Comparison of ENCODE assay signal across 23 mouse cellular contexts in genomic region chr6:61931622-61932021, GRCm38 (mm10).
"Had no signal": no experiment of that assay in that cellular context is flagged by ENCODE, and none has a peak within 500 bp of the region (broad histone marks: within the 10 kb centered on the region; RNA-seq: fewer than 3 reads in every experiment).

No protein-coding gene starts in this region.

- H3K4me2 ChIP-seq: heart, embryonic 11.5 days; heart, embryonic 13.5 days; heart, embryonic 15.5 days; hindbrain, embryonic 14.5 days; intestine, embryonic 15.5 days; limb, embryonic 12.5 days had no signal

- H3K4me1 ChIP-seq: heart, embryonic 13.5 days; heart, embryonic 15.5 days; intestine, embryonic 15.5 days; limb, embryonic 10.5 days; limb, embryonic 12.5 days had no signal

- DNase-seq: forebrain, postnatal 0 days; gastrocnemius, postnatal 14 days; heart, adult 2 months; heart, postnatal 14 days; heart, postnatal 36 days; kidney, adult 18-20 months; kidney, adult 8-10 months; kidney, postnatal 10 days; kidney, postnatal 25 days; kidney, postnatal 4 days; liver had no signal

- H3K4me3 ChIP-seq: heart, adult 2 months; heart, embryonic 13.5 days; heart, embryonic 15.5 days; intestine, embryonic 15.5 days; layer of hippocampus, adult 2 months; left cerebral cortex, adult 2 months; limb, embryonic 10.5 days; limb, embryonic 12.5 days had no signal

- H3K9ac ChIP-seq: forebrain, postnatal 0 days; heart, embryonic 13.5 days; heart, embryonic 15.5 days; hindbrain, embryonic 14.5 days; intestine, embryonic 15.5 days; limb, embryonic 12.5 days had no signal

- H3K36me3 ChIP-seq: heart, embryonic 13.5 days; heart, embryonic 15.5 days; intestine, embryonic 15.5 days; limb, embryonic 10.5 days; limb, embryonic 12.5 days had no signal

- ATAC-seq: forebrain, postnatal 0 days; hindbrain, embryonic 16.5 days; inflammation-experienced regulatory T-cells, adult 6 months; intestine, embryonic 15.5 days; intestine, postnatal 0 days had no signal

- H3K27me3 ChIP-seq: heart, embryonic 13.5 days; heart, embryonic 15.5 days; intestine, embryonic 15.5 days; limb, embryonic 12.5 days had no signal

- H3K9me3 ChIP-seq: heart, embryonic 13.5 days; heart, embryonic 15.5 days; intestine, embryonic 15.5 days; limb, embryonic 10.5 days; limb, embryonic 12.5 days had no signal

- H3K27ac ChIP-seq: heart, adult 2 months; heart, embryonic 13.5 days; heart, embryonic 15.5 days; hindbrain, embryonic 14.5 days; intestine, embryonic 15.5 days; layer of hippocampus, adult 2 months; left cerebral cortex, adult 2 months; limb, embryonic 10.5 days; limb, embryonic 12.5 days had no signal
